In the genomic region with DNA sequence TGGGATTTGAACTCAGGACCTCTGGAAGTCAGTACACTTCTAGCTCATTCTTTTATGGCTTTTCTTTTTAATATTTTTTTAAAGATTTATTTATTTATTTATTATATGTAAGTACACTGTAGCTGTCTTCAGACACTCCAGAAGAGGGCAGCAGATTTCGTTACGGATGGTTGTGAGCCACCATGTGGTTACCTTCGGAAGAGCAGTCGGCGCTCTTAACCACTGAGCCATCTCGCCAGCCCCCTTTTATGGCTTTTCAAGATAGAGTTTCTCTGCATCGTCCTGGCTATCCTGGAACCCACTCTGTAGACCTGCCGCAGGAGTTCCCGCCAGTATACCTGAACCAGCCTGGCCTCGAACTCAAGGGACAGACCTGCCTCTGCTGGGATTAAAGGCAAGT, we compare ENCODE assay signal across 7 mouse cellular contexts. TPM values are rescaled to one million over a fixed set of nuclear protein-coding genes. Genes with fewer than 3 reads are reported as not detected.
DNase-seq lines count a peak whose midpoint lies in the region; ATAC-seq and TF ChIP-seq lines count a peak whose summit lies in the region.
"Not testable (repeated sequence)": the region's sequence is repeated elsewhere in the genome, so short reads cannot be mapped to it uniquely, and the experiment has no call there.

No protein-coding gene starts in this region.

- H3K9me3 ChIP-seq in heart, embryonic 11.5 days (replicated peaks; ENCODE audit: control insufficient read depth, low read length); intestine, postnatal 0 days (ENCODE audit: control insufficient read depth); liver, embryonic 13.5 days (replicated peaks): not testable (repeated sequence)

- H3K4me2 ChIP-seq in heart, embryonic 11.5 days = peak overlapping the region; percentile 59
- peak overlapping the region; percentile 69; the same call in 1 of the 2 replicates for H3K4me2 ChIP-seq in intestine, postnatal 0 days (replicated peaks; ENCODE audit: low read depth)
- peak overlapping the region; percentile 74 for H3K4me2 ChIP-seq in liver, embryonic 13.5 days

- not testable (repeated sequence) for H3K36me3 ChIP-seq in heart, embryonic 11.5 days (ENCODE audit: control insufficient read depth, insufficient read depth, low read length); intestine, postnatal 0 days (ENCODE audit: control insufficient read depth, insufficient read depth); splenic B cell, adult 2 months (ENCODE audit: control insufficient read depth, insufficient read depth, low read length, poor library complexity, severe bottlenecking)
- peaks cover 11% of the 10 kb centered on the region for H3K36me3 ChIP-seq in liver, embryonic 13.5 days

- peak; percentile 50 for DNase-seq in ES-CJ7 (ENCODE audit: low read depth, low spot score)
- peak; percentile 36 for DNase-seq in c-Kit-positive CD71-positive TER-119-positive erythroid progenitor cells, embryonic 14.5 days (ENCODE audit: low spot score)
- DNase-seq in liver, embryonic 13.5 days = peak; percentile 17
- peak; percentile 68 for DNase-seq in splenic B cell, adult 2 months (ENCODE audit: low read depth, low spot score)

- 81% methylated on average over 10 of the region's 10 CpGs for WGBS in heart, embryonic 11.5 days (ENCODE audit: insufficient replicate concordance)
- WGBS in intestine, postnatal 0 days = 77% methylated on average over 10 of the region's 10 CpGs
- WGBS in liver, embryonic 13.5 days (ENCODE audit: insufficient replicate concordance) = 45% methylated on average over 10 of the region's 10 CpGs

- not testable (repeated sequence) for ATAC-seq in heart, embryonic 11.5 days (replicated peaks; ENCODE audit: insufficient number of reproducible peaks, low FRiP score, low TSS enrichment); intestine, postnatal 0 days
- ATAC-seq in liver, embryonic 13.5 days (ENCODE audit: low read depth) = peak; percentile 50
- 0 out of 2 replicates have a peak, but pooled peaks have one; percentile 35 for ATAC-seq in megakaryocyte-erythroid progenitor cell, adult 5-6 weeks (replicated peaks; ENCODE audit: low FRiP score, low TSS enrichment, poor library complexity, severe bottlenecking)

- not testable (repeated sequence) for H3K27ac ChIP-seq in heart, embryonic 11.5 days (ENCODE audit: low read depth, low read length); intestine, postnatal 0 days (ENCODE audit: low read depth, low read length)
- H3K27ac ChIP-seq in liver, embryonic 13.5 days = 0 out of 2 replicates have a peak overlapping the region, but pooled peaks have one; percentile 23

- not testable (repeated sequence) for H3K27me3 ChIP-seq in heart, embryonic 11.5 days (ENCODE audit: control insufficient read depth, insufficient read depth, low read length); intestine, postnatal 0 days (replicated peaks; ENCODE audit: control insufficient read depth, insufficient read depth, low read length); liver, embryonic 13.5 days; splenic B cell, adult 2 months (ENCODE audit: control insufficient read depth, insufficient read depth, low read length, poor library complexity, severe bottlenecking)

- peak; percentile 52 for TF ChIP-seq CTCF in intestine, postnatal 0 days (IDR thresholded peaks at IDR 0.05; ENCODE audit: low read depth)

- peak overlapping the region; percentile 61; the same call in 1 of the 2 replicates for H3K4me3 ChIP-seq in heart, embryonic 11.5 days (ENCODE audit: low read depth, low read length)
- 0 out of 2 replicates have a peak overlapping the region, but pooled peaks have one; percentile 52 for H3K4me3 ChIP-seq in intestine, postnatal 0 days (ENCODE audit: low read depth, low read length)
- peak overlapping the region; percentile 70 for H3K4me3 ChIP-seq in liver, embryonic 13.5 days (replicated peaks)

- not testable (repeated sequence) for H3K9ac ChIP-seq in heart, embryonic 11.5 days (ENCODE audit: low read depth, low read length); intestine, postnatal 0 days (ENCODE audit: low read depth, low read length)
- H3K9ac ChIP-seq in liver, embryonic 13.5 days = peak overlapping the region; percentile 76

- not testable (repeated sequence) for H3K4me1 ChIP-seq in heart, embryonic 11.5 days (ENCODE audit: control insufficient read depth, insufficient read depth, low read length); intestine, postnatal 0 days (replicated peaks; ENCODE audit: control insufficient read depth, insufficient read depth, low read length); liver, embryonic 13.5 days (replicated peaks)

RNA-seq across cellular contexts. Expression of gene Timm8a1, which starts 1.9 kb away (rescaled TPM):
- 79.3 and 82.1 TPM in 2 replicates for polyA plus RNA-seq in heart, embryonic 11.5 days (2014; fragmentation: Nextera tagmentation; extraction: Ambion mirVana)
- polyA plus RNA-seq in intestine, postnatal 0 days (2015; fragmentation: Nextera tagmentation; extraction: Ambion mirVana) = 68.6 and 71.5 TPM in 2 replicates
- 134 and 146 TPM in 2 replicates for polyA plus RNA-seq in liver, embryonic 13.5 days (2015; fragmentation: Nextera tagmentation; extraction: Ambion mirVana)
- total RNA-seq in megakaryocyte-erythroid progenitor cell, adult 5-6 weeks (2014; fragmentation: Nextera tagmentation) = 123 and 148 TPM in 2 replicates
- total RNA-seq in megakaryocyte-erythroid progenitor cell, adult 5-6 weeks (2017) = 214 and 241 TPM in 2 replicates

RNA-seq across cellular contexts. Expression of gene Btk, which starts 43.6 kb away (rescaled TPM):
- polyA plus RNA-seq in heart, embryonic 11.5 days (2014; fragmentation: Nextera tagmentation; extraction: Ambion mirVana) = 1.4 and 2.1 TPM in 2 replicates
- polyA plus RNA-seq in intestine, postnatal 0 days (2015; fragmentation: Nextera tagmentation; extraction: Ambion mirVana) = 0.81 and 0.83 TPM in 2 replicates
- 24.9 and 31.3 TPM in 2 replicates for polyA plus RNA-seq in liver, embryonic 13.5 days (2015; fragmentation: Nextera tagmentation; extraction: Ambion mirVana)
- total RNA-seq in megakaryocyte-erythroid progenitor cell, adult 5-6 weeks (2014; fragmentation: Nextera tagmentation) = 52.5 and 52.7 TPM in 2 replicates
- 116 and 120 TPM in 2 replicates for total RNA-seq in megakaryocyte-erythroid progenitor cell, adult 5-6 weeks (2017)

RNA-seq across cellular contexts. Expression of gene Rpl36a, which starts 45.7 kb away (rescaled TPM):
- 303 TPM in 2 replicates for polyA plus RNA-seq in heart, embryonic 11.5 days (2014; fragmentation: Nextera tagmentation; extraction: Ambion mirVana)
- polyA plus RNA-seq in intestine, postnatal 0 days (2015; fragmentation: Nextera tagmentation; extraction: Ambion mirVana) = 308 and 311 TPM in 2 replicates
- 398 and 420 TPM in 2 replicates for polyA plus RNA-seq in liver, embryonic 13.5 days (2015; fragmentation: Nextera tagmentation; extraction: Ambion mirVana)
- 2,126 and 2,307 TPM in 2 replicates for total RNA-seq in megakaryocyte-erythroid progenitor cell, adult 5-6 weeks (2014; fragmentation: Nextera tagmentation)
- 7,427 and 9,426 TPM in 2 replicates for total RNA-seq in megakaryocyte-erythroid progenitor cell, adult 5-6 weeks (2017)

Comparison
In these comparisons a context has a peak if more than half of its experiments do, and no peak if none do; other contexts are left out.
1. DNase-seq: peak in every context shown above with its lines; median percentile 68 in splenic B cell, adult 2 months; 50 in ES-CJ7; 36 in c-Kit-positive CD71-positive TER-119-positive erythroid progenitor cells, embryonic 14.5 days; 17 in liver, embryonic 13.5 days.